Mouse (Mus musculus) layer of hippocampus, adult 2 months (tissue): ENCODE measurements at regions not wholly inside any gene's neighbourhood (a gene's known extent, or its start where the extent isn't known, plus 50 kb on each side); places are given as distances from the start of the nearest gene placed in this dataset.
A peak's percentile ranks its signal among the peaks of the same experiment; 100 is the strongest.

Source experiments
- DNase-seq, 2 experiments: peaks; one replicate each; pipeline ENCODE4 v3.0.0; 2022; ENCODE audit warnings: low spot score in 2 of 2
- H3K27ac ChIP-seq: fragments of 200-600 bp; 2 replicates; pipeline ENCODE4 v1.8.1; 2022
- H3K4me3 ChIP-seq: fragments of 200-600 bp; 2 replicates; pipeline ENCODE4 v1.8.1; 2022; ENCODE audit warnings: mild to moderate bottlenecking
- CTCF ChIP-seq: fragments of 200-600 bp; conservative IDR thresholded peaks from 2 replicates; pipeline ENCODE4 v1.8.1; 2022; ENCODE audit warnings: antibody characterized with exemption, mild to moderate bottlenecking, moderate library complexity

GRCm38 (mm10) chr2:171298519-171298918 is 566.9 kb downstream of the Dok5 start:
- no peak for DNase-seq
- no peak overlapping the region for H3K4me3 ChIP-seq
- H3K27ac ChIP-seq = no peak overlapping the region
- no peak for TF ChIP-seq CTCF

GRCm38 (mm10) chr2:171295603-171296002 is 564.0 kb downstream of the Dok5 start:
- Histone ChIP-seq H3K27ac (no peak overlapping the region), H3K4me3 (no peak overlapping the region)
- DNase-seq = no peak
- no peak for TF ChIP-seq CTCF

GRCm38 (mm10) chr2:171292579-171292978 is 561.0 kb downstream of the Dok5 start:
- TF ChIP-seq CTCF = no peak
- Histone ChIP-seq H3K4me3 (no peak overlapping the region), H3K27ac (no peak overlapping the region)
- DNase-seq = no peak

GRCm38 (mm10) chr2:171285719-171286394 is 554.2 kb downstream of the Dok5 start:
- no peak for DNase-seq
- no peak overlapping the region for H3K27ac ChIP-seq
- H3K4me3 ChIP-seq = no peak overlapping the region
- no peak for TF ChIP-seq CTCF

- TF ChIP-seq CTCF = no peak
- Histone ChIP-seq H3K27ac (no peak overlapping the region), H3K4me3 (no peak overlapping the region)
- DNase-seq = no peak
Measured at GRCm38 (mm10) chr2:171280132-171280531, 548.5 kb downstream of the Dok5 start.

GRCm38 (mm10) chr2:171279319-171279718 is 547.7 kb downstream of the Dok5 start:
- no peak overlapping the region for H3K4me3 ChIP-seq
- no peak for DNase-seq
- H3K27ac ChIP-seq = no peak overlapping the region
- TF ChIP-seq CTCF = no peak

GRCm38 (mm10) chr2:171253194-171253593 is 521.6 kb downstream of the Dok5 start:
- DNase-seq = no peak
- no peak overlapping the region for H3K4me3 ChIP-seq
- H3K27ac ChIP-seq = no peak overlapping the region
- no peak for TF ChIP-seq CTCF

- Histone ChIP-seq H3K4me3 (no peak overlapping the region), H3K27ac (no peak overlapping the region)
- TF ChIP-seq CTCF = no peak
- DNase-seq = no peak
Measured at GRCm38 (mm10) chr2:171245391-171245790, 513.8 kb downstream of the Dok5 start.

- H3K27ac ChIP-seq = no peak overlapping the region
- no peak for TF ChIP-seq CTCF
- no peak for DNase-seq
- H3K4me3 ChIP-seq = no peak overlapping the region
Measured at GRCm38 (mm10) chr2:171242356-171242755, 510.7 kb downstream of the Dok5 start.

- DNase-seq = no peak
- Histone ChIP-seq H3K4me3 (no peak overlapping the region), H3K27ac (no peak overlapping the region)
- TF ChIP-seq CTCF = no peak
Measured at GRCm38 (mm10) chr2:171237276-171237960, 505.8 kb downstream of the Dok5 start.

- no peak for DNase-seq
- no peak overlapping the region for H3K27ac ChIP-seq
Measured at GRCm38 (mm10) chr2:171232812-171233211, 501.2 kb downstream of the Dok5 start.

GRCm38 (mm10) chr2:171231288-171232050 is 499.9 kb downstream of the Dok5 start:
- H3K4me3 ChIP-seq = no peak overlapping the region
- no peak for DNase-seq
- TF ChIP-seq CTCF = no peak

More at GRCm38 (mm10) chr2:171232812-171233211, 501.2 kb downstream of the Dok5 start:
- no peak overlapping the region for H3K4me3 ChIP-seq
- TF ChIP-seq CTCF = 0 out of 2 replicates have a peak, but pooled peaks have one; percentile 7

GRCm38 (mm10) chr2:171230536-171230935 is 498.9 kb downstream of the Dok5 start:
- no peak for TF ChIP-seq CTCF
- no peak overlapping the region for H3K27ac ChIP-seq
- no peak for DNase-seq

More at GRCm38 (mm10) chr2:171231288-171232050, 499.9 kb downstream of the Dok5 start:
- no peak overlapping the region for H3K27ac ChIP-seq

More at GRCm38 (mm10) chr2:171230536-171230935, 498.9 kb downstream of the Dok5 start:
- no peak overlapping the region for H3K4me3 ChIP-seq
